Mouse (Mus musculus): ENCODE data around the gene Ngf.

Ngf gene

DNA sequence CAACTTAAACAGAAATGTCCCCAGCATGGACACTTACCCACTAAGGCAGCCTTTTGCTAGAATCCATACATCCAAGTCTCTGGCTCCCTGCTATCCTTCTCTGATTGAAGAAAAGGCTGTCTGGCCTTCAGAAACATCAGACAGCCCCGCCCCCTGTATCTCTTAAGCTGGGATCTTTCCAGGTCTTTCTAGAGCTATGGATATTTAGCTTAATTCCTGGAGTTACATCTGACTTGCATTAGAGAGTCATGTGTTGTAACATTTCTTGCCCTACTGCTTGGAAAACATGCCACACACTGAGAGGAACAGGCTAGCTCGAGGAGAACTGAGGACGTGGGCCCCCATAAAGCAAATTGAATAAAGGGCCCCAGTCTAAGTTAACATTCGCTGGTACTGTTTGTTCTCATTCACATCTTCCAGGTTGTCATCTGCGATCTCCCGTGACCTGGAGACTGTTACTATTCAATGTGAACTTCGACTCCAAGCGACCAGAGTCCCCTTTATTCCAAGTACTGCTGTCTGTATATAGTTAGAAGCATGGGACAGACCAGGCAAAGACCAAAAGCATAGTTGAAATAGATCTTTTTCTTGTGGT, 38.0 kb downstream of the Ngf start:
- no peak for DNase-seq (ENCODE audit: low read depth, low spot score)

DNA sequence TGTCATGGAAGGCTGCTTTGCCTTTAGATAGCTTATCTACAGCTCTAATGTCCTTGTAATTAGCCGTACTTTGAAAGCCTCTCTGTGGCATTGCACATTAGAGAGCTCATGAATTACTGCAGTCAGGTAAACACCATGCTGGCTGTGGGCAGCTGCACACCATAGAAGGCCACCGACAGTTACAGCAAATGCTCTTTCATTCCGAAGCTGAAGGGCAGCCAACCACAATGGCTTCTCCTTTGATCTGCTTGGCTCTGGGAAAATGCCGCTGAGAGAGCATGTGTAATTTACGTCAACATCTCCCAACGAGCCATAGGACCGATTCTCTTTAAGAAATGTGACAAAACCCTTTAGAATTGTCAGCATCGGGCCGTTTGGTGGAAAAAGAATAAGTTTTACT, 38.7 kb downstream of the Ngf start:
- DNase-seq (ENCODE audit: low read depth, low spot score) = peak; percentile 40

GRCm38 (mm10) chr3:102509601-102510000, 39.9 kb downstream of the Ngf start:
- DNase-seq (ENCODE audit: low read depth, low spot score) = no peak

DNA sequence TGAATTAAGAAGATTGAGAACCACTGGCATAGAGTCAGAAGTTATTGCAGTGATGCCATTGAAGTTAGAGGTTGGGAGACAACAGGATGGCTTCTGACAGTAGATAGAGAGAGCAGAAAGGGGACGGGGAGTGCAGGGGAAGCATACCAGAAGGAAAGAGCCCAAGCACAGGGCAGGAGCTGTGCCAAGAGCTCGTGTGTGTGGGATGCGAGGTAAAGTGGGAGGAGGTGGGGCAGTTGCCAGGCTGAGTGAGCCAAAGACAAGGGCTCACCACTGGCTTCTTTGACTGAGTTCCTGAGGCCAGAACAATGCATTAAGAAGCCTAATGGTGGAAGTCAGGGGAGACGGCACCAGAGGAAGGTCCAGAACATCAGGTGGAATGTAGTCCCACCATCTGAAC, 47.2 kb downstream of the Ngf start:
- no peak for DNase-seq (ENCODE audit: low read depth, low spot score)

GRCm38 (mm10) chr3:102521061-102521460, 51.3 kb downstream of the Ngf start:
- no peak for DNase-seq (ENCODE audit: low read depth, low spot score)

DNA sequence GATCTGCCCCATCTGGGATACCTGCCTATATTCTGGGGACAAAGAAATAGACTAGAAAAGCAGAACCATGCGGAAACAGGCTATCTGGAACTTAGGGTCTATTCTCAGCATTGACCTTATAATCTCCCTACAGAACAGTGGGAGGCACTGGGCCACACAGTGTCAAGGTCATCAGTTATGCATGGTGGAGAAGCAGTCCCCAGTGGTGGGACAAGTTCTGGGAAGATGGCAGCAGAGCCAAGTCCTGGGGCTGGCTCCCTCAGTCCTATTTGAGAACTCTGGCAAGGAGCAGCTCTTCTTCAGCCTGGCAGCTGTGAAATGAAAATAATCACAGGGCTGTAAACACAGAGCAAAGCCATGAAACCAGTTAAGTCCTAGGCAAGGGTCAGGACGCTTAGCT, 54.0 kb downstream of the Ngf start:
- no peak for DNase-seq (ENCODE audit: low read depth, low spot score)

GRCm38 (mm10) chr3:102524951-102525350, 55.2 kb downstream of the Ngf start:
- DNase-seq (ENCODE audit: low read depth, low spot score) = no peak

- DNase-seq (ENCODE audit: low read depth, low spot score) = no peak
Observed at GRCm38 (mm10) chr3:102525856-102526255, 56.1 kb downstream of the Ngf start.

GRCm38 (mm10) chr3:102526481-102526880, 56.8 kb downstream of the Ngf start:
- DNase-seq (ENCODE audit: low read depth, low spot score) = peak; percentile 29

DNA sequence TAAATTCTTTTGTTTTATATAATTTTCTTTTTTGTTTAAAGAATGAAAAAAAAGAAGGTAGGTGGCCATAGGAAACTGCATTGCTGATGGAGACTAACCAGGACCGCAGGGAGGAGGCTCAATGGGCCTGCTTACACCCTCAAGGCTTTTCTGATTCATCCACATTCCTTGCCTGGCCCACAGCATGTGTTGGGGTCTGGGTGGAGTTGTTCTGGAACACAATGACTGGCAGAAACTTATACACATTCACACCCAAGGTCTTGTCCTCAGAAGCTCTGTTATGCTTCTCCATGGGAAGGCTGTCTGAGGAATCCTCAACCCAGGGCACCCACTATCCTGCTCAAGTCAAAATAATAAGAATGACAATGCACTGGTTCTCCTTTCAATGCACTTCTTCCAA, 65.0 kb downstream of the Ngf start:
- no peak for DNase-seq (ENCODE audit: low read depth, low spot score)

DNA sequence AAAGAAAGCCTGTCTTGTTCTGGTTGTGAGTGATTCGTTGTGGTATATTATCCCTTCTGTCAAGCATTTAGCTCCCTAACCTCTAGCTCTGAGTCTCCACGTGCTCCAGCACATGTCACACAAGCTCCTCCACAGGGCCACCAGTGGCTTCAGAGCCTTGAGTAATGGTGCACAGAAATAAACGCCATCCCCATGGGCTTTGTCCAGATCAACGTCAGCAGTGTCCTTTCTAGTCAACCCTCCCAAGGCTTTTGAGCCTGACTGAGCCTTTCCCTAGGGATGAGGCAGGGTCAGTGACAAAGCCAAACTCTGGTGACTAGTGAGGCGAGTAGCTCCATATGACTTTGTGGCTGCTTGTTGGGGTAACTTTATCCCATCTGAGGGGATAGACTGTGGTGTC, 73.9 kb downstream of the Ngf start:
- DNase-seq (ENCODE audit: low read depth, low spot score) = no peak

GRCm38 (mm10) chr3:102547536-102547935, 77.8 kb downstream of the Ngf start:
- DNase-seq (ENCODE audit: low read depth, low spot score) = no peak

GRCm38 (mm10) chr3:102553935-102554670, 84.4 kb downstream of the Ngf start:
- no peak for DNase-seq (ENCODE audit: low read depth, low spot score)

DNA sequence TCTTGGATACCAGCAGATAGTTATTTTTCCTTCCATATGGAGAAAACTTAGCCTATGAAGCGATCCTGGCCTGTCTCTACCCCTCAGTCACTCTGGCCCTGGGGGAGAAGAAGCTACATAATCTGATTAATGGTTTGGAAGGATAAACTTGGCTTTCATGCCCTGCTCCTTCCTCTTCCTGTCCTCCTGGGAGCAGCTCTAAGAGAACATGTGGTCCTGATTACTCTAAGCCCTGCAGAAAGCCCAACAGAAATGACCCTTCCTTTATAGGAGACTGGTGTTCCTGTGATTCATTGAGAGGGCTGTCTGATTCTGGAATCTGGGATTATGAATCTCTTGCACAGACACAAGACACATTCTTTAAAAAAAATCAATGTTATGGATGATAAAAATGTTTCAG, 86.4 kb downstream of the Ngf start:
- peak; percentile 69 for DNase-seq (ENCODE audit: low read depth, low spot score)

DNA sequence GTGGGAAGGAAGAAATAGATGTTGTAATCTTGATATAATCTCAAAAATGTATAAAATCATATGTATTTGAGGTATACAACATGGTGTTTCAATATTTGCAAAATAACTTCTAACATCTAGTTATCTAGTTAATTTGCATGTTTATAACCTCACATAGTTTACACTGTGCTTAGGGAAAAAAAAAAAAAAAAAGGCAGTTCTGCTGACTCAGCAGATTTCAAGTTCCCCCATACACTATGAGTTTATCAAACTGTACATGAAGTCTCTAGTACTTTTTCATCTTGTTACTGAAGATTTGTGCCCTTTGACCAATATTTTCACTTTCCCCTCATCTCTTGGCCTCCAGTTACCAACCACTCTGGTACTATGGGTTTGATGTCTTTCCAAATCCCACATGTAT, 86.9 kb downstream of the Ngf start:
- no peak for DNase-seq (ENCODE audit: low read depth, low spot score)

Measured in mesoderm, embryonic 11.5 days (tissue).